Mouse (Mus musculus): ENCODE results near the gene Cyp4f16. TPM values are rescaled to one million over a fixed set of nuclear protein-coding genes. Genes with fewer than 3 reads are reported as not detected.
"Not testable (repeated sequence)": the region's sequence is repeated elsewhere in the genome, so short reads cannot be mapped to it uniquely, and the experiment has no call there.

The Cyp4f16 gene
- polyA plus RNA-seq (2015; fragmentation: Nextera tagmentation; extraction: Ambion mirVana): 25.2 and 28.4 TPM in 2 replicates

GRCm38 (mm10) chr17:32536051-32536866, at the start of gene Cyp4f16:
Cyp4f16 (plus strand) TSS chr17:32536558.
- Histone ChIP-seq H3K27ac (replicated peaks) (0 out of 2 replicates have a peak within 1 kb of the TSS, but pooled peaks have one; percentile 10), H3K4me3 (peak within 1 kb of the TSS; percentile 42), H3K4me2 (peak within 1 kb of the TSS; percentile 54), H3K9ac (peak within 1 kb of the TSS; percentile 61), H3K4me1 (replicated peaks) (peaks cover 11% of the 10 kb centered on the region)
- 16% methylated on average over 5 of the region's 5 CpGs for WGBS
- peak; percentile 91 for ATAC-seq (ENCODE audit: low read depth)
- H3K9me3 ChIP-seq, H3K36me3 ChIP-seq, H3K27me3 ChIP-seq: not testable (repeated sequence)

DNA sequence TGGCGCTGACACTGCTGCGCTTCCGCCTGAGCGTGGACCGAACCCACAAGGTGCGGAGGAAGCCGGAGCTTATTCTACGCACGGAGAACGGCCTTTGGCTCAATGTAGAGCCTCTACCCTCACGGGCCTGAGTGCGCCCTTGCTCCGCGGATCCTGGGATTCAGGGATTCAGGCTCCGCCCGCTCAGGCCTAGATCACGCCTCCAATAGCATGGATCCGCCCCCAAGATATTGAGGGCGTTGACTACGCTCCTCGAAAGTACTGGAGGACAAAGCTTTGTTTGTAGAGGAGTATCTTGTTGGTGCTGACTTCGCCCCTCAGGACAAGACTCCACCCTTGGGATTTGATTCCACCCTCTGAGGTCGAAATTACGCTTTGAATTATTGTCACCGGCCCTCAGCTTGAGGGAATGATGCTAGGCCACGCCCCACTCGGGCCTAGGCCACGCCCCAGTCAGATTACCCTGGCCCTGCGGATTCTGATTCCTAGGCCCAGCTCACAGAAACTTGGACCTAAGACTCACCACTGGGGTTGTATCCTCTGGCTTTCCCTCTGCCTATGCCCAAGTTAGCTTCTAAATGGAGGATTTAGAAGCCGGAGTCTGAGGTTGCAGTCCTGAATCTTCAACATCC, 43.9 kb upstream of the Cyp4f16 start:
- no peak for ATAC-seq (ENCODE audit: low read depth)
- H3K36me3 ChIP-seq: no peaks in the 10 kb centered on the region
- peak overlapping the region; percentile 29 for H3K4me3 ChIP-seq
- H3K27ac ChIP-seq (replicated peaks): no peak overlapping the region
- peak overlapping the region; percentile 27; the same call in 1 of the 2 replicates for H3K9ac ChIP-seq
- 0 out of 2 replicates have a peak, but pooled peaks cover 4% of the 10 kb centered on the region for H3K9me3 ChIP-seq
- no peaks in the 10 kb centered on the region; the same call in 1 of the 2 replicates for H3K4me1 ChIP-seq (replicated peaks)
- peaks cover 26% of the 10 kb centered on the region for H3K27me3 ChIP-seq
- peak overlapping the region; percentile 52 for H3K4me2 ChIP-seq
- WGBS: 7% methylated on average over 30 of the region's 30 CpGs

DNA sequence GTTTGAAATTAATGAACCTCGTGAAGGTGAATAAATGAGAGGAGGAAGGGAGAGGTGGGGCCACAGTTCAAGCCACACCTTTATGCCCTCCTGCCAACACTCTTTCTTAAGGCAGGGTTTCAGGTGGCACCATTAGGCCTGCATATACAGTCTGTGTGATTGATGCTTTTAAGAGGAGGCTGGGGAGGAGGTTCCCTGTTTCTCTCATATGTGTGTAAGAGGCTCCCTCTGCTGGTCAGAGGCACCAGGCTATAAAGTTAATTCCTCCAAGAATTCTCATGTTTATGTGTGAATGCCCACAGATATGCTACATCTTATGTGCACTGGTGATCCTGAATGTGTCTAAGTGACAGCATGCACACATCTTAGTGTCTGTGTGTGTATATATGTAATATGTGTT, 41.8 kb upstream of the Cyp4f16 start:
- Histone ChIP-seq H3K4me3 (no peak overlapping the region), H3K9ac (no peak overlapping the region), H3K27me3 (peaks cover 26% of the 10 kb centered on the region), H3K9me3 (0 out of 2 replicates have a peak, but pooled peaks cover 4% of the 10 kb centered on the region), H3K4me2 (no peak overlapping the region), H3K36me3 (no peaks in the 10 kb centered on the region), H3K4me1 (replicated peaks) (no peaks in the 10 kb centered on the region; the same call in 1 of the 2 replicates), H3K27ac (replicated peaks) (no peak overlapping the region)
- ATAC-seq (ENCODE audit: low read depth): peak; percentile 74
- WGBS: 68% methylated on average over 1 of the region's 1 CpGs

DNA sequence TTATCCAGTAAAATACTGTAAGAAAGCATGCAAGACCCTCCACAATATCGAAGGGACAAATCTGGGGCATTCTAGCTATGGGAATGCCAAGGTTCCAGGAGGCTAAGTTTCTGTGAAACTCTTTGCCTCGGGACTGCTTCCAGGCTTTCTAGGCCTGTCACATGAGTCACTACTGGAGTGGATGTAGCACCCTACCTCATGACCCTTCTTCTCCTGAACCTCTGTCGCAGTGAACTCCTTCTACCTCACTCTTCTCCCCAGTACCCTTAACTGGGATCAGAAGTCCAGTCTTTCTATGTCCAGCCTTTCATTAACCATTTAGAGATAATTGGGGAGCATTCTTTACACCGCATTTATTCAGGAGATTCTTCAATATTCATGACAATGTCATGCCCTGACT, 35.8 kb upstream of the Cyp4f16 start:
- not testable (repeated sequence) for H3K9ac ChIP-seq; H3K27ac ChIP-seq (replicated peaks); H3K27me3 ChIP-seq; H3K36me3 ChIP-seq; H3K4me3 ChIP-seq; ATAC-seq (ENCODE audit: low read depth); H3K4me1 ChIP-seq (replicated peaks); H3K9me3 ChIP-seq; H3K4me2 ChIP-seq
- WGBS: 88% methylated on average over 4 of the region's 4 CpGs

DNA sequence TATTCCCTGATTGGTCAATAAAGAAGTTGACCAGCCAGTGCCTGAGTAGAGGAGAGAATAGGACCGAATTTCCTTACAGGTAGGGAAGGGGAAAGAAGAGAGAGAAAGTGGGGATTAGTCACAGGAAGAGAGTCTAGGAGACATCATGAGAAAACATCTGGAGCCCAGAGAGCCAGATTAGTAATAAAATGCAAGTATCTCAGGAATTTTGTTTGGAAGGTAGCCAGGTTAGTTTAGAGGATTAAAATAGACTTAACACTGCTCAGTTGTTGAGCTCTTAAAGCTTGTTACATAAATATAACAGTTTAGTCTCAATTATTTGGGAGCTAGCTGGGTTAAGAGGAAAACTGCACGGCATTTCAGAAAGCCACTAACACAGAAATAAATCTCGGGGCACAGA, 35.3 kb upstream of the Cyp4f16 start:
- H3K4me1 ChIP-seq (replicated peaks): peaks cover 10% of the 10 kb centered on the region; the same call in 1 of the 2 replicates
- no peaks in the 10 kb centered on the region for H3K36me3 ChIP-seq
- no peak overlapping the region for H3K9ac ChIP-seq
- H3K27me3 ChIP-seq: no peaks in the 10 kb centered on the region
- H3K27ac ChIP-seq (replicated peaks): no peak overlapping the region
- H3K4me3 ChIP-seq: no peak overlapping the region
- no peak for ATAC-seq (ENCODE audit: low read depth)
- H3K4me2 ChIP-seq: no peak overlapping the region
- H3K9me3 ChIP-seq: no peaks in the 10 kb centered on the region
- WGBS: 80% methylated on average over 3 of the region's 3 CpGs

GRCm38 (mm10) chr17:32503111-32503510, 33.2 kb upstream of the Cyp4f16 start:
- Histone ChIP-seq H3K9me3 (no peaks in the 10 kb centered on the region), H3K36me3 (no peaks in the 10 kb centered on the region), H3K27me3 (no peaks in the 10 kb centered on the region), H3K4me2 (no peak overlapping the region), H3K9ac (no peak overlapping the region), H3K27ac (replicated peaks) (no peak overlapping the region), H3K4me1 (replicated peaks) (peaks cover 21% of the 10 kb centered on the region), H3K4me3 (no peak overlapping the region)
- ATAC-seq (ENCODE audit: low read depth): no peak
- WGBS: 74% methylated on average over 2 of the region's 2 CpGs

DNA sequence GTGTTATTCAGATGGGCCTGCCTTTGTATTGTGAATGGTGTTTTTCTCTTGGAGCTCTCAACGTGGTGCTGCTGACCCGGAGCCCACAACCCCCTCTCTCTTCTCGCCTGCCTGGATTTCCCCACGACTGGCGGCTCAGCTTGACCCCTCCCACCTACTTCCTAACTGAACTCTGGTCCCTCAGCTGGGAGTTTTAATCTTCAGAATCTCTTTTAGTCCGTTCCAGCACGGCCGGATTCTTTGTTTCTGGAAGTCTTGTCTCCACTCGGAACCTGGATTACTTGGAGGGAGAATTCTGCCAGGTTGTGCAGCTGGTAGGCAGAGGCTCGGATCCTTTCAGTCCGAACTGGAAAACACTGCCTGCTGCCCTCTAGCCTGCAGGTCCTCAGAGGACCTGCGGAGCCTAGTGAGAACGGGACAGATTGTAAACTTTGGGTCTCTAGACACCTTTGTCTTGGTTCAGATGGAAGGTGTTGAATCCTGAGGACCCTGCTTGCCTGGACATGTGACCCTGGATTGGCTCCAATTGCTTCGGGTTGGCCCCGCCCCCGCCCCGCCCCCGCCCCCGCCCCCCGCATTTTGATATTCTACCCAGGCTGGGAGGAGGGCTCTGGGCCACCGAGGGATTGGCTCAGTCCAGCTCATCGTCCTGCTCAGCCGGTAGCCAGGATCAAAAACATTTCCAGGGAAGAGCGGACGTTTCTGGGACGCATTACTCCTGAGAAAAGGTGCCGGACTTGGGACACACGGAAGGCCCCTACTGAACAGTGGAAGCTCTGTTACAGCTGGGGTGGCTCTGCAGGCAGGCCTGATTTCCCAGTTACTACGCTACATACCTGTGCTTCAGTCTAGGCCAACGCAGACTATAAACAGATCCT, 30.3 kb upstream of the Cyp4f16 start, which contains the start of gene Cyp4f17:
TSS of gene Cyp4f17 (plus strand) at position 200 of the 878 bp plus-strand sequence.
- H3K4me1 ChIP-seq (replicated peaks): peaks cover 21% of the 10 kb centered on the region
- H3K9me3 ChIP-seq: no peaks in the 10 kb centered on the region
- H3K27ac ChIP-seq (replicated peaks): peak within 1 kb of the TSS; percentile 84
- peaks cover 5% of the 10 kb centered on the region; the same call in 1 of the 2 replicates for H3K36me3 ChIP-seq
- under 1% methylated on average over 30 of the region's 30 CpGs for WGBS
- ATAC-seq (ENCODE audit: low read depth): peak; percentile 91
- H3K4me2 ChIP-seq: peak within 1 kb of the TSS; percentile 85
- H3K4me3 ChIP-seq: peak within 1 kb of the TSS; percentile 49
- no peaks in the 10 kb centered on the region for H3K27me3 ChIP-seq
- peak within 1 kb of the TSS; percentile 75 for H3K9ac ChIP-seq

- H3K27me3 ChIP-seq: no peaks in the 10 kb centered on the region
- 46% methylated on average over 9 of the region's 9 CpGs for WGBS
- peak overlapping the region; percentile 84 for H3K27ac ChIP-seq (replicated peaks)
- peak; percentile 68 for ATAC-seq (ENCODE audit: low read depth)
- H3K36me3 ChIP-seq: peaks cover 5% of the 10 kb centered on the region; the same call in 1 of the 2 replicates
- H3K4me2 ChIP-seq: peak overlapping the region; percentile 85
- peak overlapping the region; percentile 75 for H3K9ac ChIP-seq
- H3K9me3 ChIP-seq: no peaks in the 10 kb centered on the region
- H3K4me1 ChIP-seq (replicated peaks): peaks cover 21% of the 10 kb centered on the region
- H3K4me3 ChIP-seq: peak overlapping the region; percentile 49
These were observed 29.6 kb upstream of the Cyp4f16 start for GRCm38 (mm10) chr17:32506729-32507245.

DNA sequence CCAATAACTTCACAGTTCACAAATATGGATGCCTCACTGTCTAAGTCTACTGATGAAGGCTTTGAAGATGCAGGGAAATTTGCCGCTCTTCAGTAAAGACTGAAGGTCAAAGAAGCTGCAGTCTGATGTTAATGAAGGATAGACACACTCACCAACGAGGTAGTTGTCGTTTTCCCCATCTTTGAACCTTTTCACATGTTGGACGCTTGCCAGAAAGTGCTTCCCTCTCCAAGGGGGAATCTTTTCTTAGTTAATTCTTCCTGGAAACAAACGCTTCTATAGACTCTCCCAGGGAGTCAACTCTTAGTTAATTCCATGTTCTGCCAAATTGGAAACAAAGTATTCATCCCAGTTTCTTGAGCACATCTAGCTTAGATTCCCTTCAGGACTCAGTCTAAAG, 20.2 kb upstream of the Cyp4f16 start:
- no peak overlapping the region for H3K4me2 ChIP-seq
- H3K4me3 ChIP-seq: no peak overlapping the region
- no peak overlapping the region for H3K9ac ChIP-seq
- peaks cover 11% of the 10 kb centered on the region; the same call in 1 of the 2 replicates for H3K36me3 ChIP-seq
- ATAC-seq (ENCODE audit: low read depth): no peak
- H3K4me1 ChIP-seq (replicated peaks): no peaks in the 10 kb centered on the region
- no peaks in the 10 kb centered on the region for H3K27me3 ChIP-seq
- H3K9me3 ChIP-seq: no peaks in the 10 kb centered on the region
- 69% methylated on average over 5 of the region's 5 CpGs for WGBS
- H3K27ac ChIP-seq (replicated peaks): no peak overlapping the region

DNA sequence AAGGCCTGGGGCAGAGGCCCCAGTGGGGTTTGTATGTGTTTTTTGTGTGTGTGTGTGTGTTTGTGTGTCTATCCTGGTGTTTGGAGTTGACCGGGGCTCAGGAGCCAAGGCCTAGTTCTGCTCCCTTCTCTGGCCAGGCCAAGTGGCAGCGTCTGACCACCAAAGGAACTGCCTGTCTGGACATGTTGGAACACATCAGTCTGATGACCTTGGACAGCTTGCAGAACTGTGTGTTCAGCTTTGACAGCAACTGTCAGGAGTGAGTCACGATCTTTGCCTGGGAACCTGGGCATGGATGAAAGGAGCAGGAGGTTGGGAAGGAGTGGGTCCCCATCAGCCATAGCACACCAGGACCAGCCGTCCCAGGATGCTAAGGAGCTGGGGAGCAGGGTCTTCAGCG, 14.4 kb upstream of the Cyp4f16 start:
- Histone ChIP-seq H3K9ac (no peak overlapping the region), H3K4me2 (no peak overlapping the region), H3K9me3 (no peaks in the 10 kb centered on the region), H3K36me3 (peaks cover 51% of the 10 kb centered on the region), H3K4me3 (no peak overlapping the region), H3K4me1 (replicated peaks) (no peaks in the 10 kb centered on the region), H3K27ac (replicated peaks) (no peak overlapping the region), H3K27me3 (no peaks in the 10 kb centered on the region)
- WGBS: 93% methylated on average over 5 of the region's 5 CpGs
- ATAC-seq (ENCODE audit: low read depth): no peak

DNA sequence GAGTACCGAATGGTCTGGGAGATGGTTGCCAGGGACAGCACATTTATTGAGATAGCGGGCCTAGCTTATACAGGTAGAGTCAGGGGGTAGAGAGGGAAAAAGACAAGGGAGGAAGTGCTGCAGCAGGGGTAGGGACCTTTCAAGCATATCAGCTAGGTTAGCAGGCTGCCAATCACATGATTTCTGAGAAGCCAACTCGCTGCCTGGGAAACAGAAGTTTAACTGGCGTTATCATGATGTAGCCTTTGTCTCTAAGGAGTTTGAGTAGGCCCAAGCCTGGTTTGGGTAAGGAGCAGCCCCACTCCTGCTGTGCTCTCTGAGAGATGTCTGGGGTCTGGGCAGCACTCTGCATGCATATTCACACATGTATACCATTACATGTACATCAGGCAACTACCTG, 14.0 kb upstream of the Cyp4f16 start:
- no peaks in the 10 kb centered on the region for H3K9me3 ChIP-seq
- H3K27me3 ChIP-seq: no peaks in the 10 kb centered on the region
- H3K4me1 ChIP-seq (replicated peaks): no peaks in the 10 kb centered on the region
- H3K4me3 ChIP-seq: no peak overlapping the region
- H3K36me3 ChIP-seq: peaks cover 51% of the 10 kb centered on the region
- ATAC-seq (ENCODE audit: low read depth): no peak
- WGBS: 93% methylated on average over 4 of the region's 4 CpGs
- no peak overlapping the region for H3K27ac ChIP-seq (replicated peaks)
- H3K9ac ChIP-seq: no peak overlapping the region
- no peak overlapping the region for H3K4me2 ChIP-seq

Measured in neural tube, embryonic 13.5 days (tissue).